Mouse (Mus musculus) CH12.LX (cell line): Measurements from ENCODE around the gene Arsk. TPM values are rescaled to one million over a fixed set of nuclear protein-coding genes. Genes with fewer than 3 reads are reported as not detected.
A peak's percentile ranks its signal among the peaks of the same experiment; 100 is the strongest.

Source experiments
- DNase-seq: peaks from one replicate; pipeline ENCODE4 v3.0.0-alpha.2; 2013; ENCODE audit errors: extremely low read depth
- H3K27ac ChIP-seq: 2 replicates; pipeline ENCODE4 v1.5.1; 2012; ENCODE audit warnings: low read depth, mild to moderate bottlenecking, control low read depth, moderate library complexity; ENCODE audit not compliant: insufficient read depth
- H3K27me3 ChIP-seq: replicated peaks from 2 replicates; pipeline ENCODE3; 2012; ENCODE audit warnings: inconsistent platforms
- H3K36me3 ChIP-seq, 2 experiments: replicated peaks in 1 of 2; 2 replicates each; pipeline versions ENCODE3 to v1.6.1; 2012; ENCODE audit warnings: inconsistent platforms in 1 of 2, low read length in 1 of 2, mild to moderate bottlenecking in 1 of 2, mixed read lengths in 1 of 2, moderate library complexity in 1 of 2; ENCODE audit not compliant: control insufficient read depth in 1 of 2, insufficient read depth in 1 of 2
- H3K4me1 ChIP-seq, 2 experiments: 2 replicates each; pipeline ENCODE4 v1.6.1; 2012; ENCODE audit warnings: inconsistent platforms in 1 of 2, moderate library complexity in 1 of 2; ENCODE audit not compliant: insufficient read depth in 2 of 2, control insufficient read depth in 1 of 2
- H3K4me2 ChIP-seq: 2 replicates; pipeline ENCODE4 v1.6.1; 2012; ENCODE audit warnings: low read depth, mild to moderate bottlenecking, control low read depth; ENCODE audit not compliant: poor library complexity, insufficient read depth, severe bottlenecking
- H3K4me3 ChIP-seq, 3 experiments: fragments of 150-350 bp in 1 of 3; sonication (generic) in 1 of 3; replicated peaks in 1 of 3; 2 replicates each; pipeline versions ENCODE3 to v1.5.1; 2011 to 2012; ENCODE audit warnings: low read depth in 2 of 3, low read length in 2 of 3, mild to moderate bottlenecking in 2 of 3, moderate library complexity in 2 of 3, control low read depth in 1 of 3, improper control_type of control experiment in 1 of 3, inconsistent platforms in 1 of 3, mixed read lengths in 1 of 3; ENCODE audit not compliant: poor library complexity in 1 of 3
- H3K79me2 ChIP-seq: replicated peaks from 2 replicates; pipeline ENCODE4 v1.6.1; 2012; ENCODE audit warnings: mild to moderate bottlenecking, moderate library complexity; ENCODE audit not compliant: control insufficient read depth, poor library complexity, insufficient read depth, severe bottlenecking; ENCODE audit errors: extremely low read depth
- H3K9ac ChIP-seq: 2 replicates; pipeline ENCODE4 v1.6.1; 2012; ENCODE audit warnings: low read depth, mild to moderate bottlenecking, control low read depth, moderate library complexity; ENCODE audit not compliant: insufficient read depth
- H3K9me3 ChIP-seq: replicated peaks from 2 replicates; pipeline ENCODE3; 2012; ENCODE audit warnings: low read length, inconsistent platforms, mixed read lengths
- CHD1 ChIP-seq: IDR thresholded peaks from 2 replicates; pipeline ENCODE4 v1.6.1; 2012; ENCODE audit warnings: low read depth, low read length, improper control_type of control experiment, inconsistent platforms
- E2F4 ChIP-seq: IDR thresholded peaks from 2 replicates; pipeline ENCODE4 v1.6.1; 2011; ENCODE audit warnings: low read depth, low read length, improper control_type of control experiment; ENCODE audit not compliant: insufficient replicate concordance
- ETS1 ChIP-seq: conservative IDR thresholded peaks from 2 replicates; pipeline ENCODE4 v1.6.1; 2012; ENCODE audit warnings: low read depth, mild to moderate bottlenecking, inconsistent platforms, low read length, improper control_type of control experiment, moderate library complexity
- GABPA ChIP-seq: IDR thresholded peaks from 2 replicates; pipeline ENCODE4 v1.6.1; 2012; ENCODE audit warnings: low read depth, low read length, improper control_type of control experiment, inconsistent platforms; ENCODE audit not compliant: insufficient replicate concordance
- IRF4 ChIP-seq: IDR thresholded peaks from 2 replicates; pipeline ENCODE4 v1.6.1; 2014; ENCODE audit warnings: low read depth, mild to moderate bottlenecking, inconsistent platforms, low read length, improper control_type of control experiment
- JUN ChIP-seq: IDR thresholded peaks from 2 replicates; pipeline ENCODE4 v1.6.1; 2011; ENCODE audit warnings: low read depth, mild to moderate bottlenecking, low read length, improper control_type of control experiment, moderate library complexity; ENCODE audit not compliant: insufficient read depth
- KAT2A ChIP-seq: IDR thresholded peaks from 2 replicates; pipeline ENCODE4 v1.6.1; 2012; ENCODE audit warnings: low read length, improper control_type of control experiment, inconsistent platforms; ENCODE audit not compliant: insufficient replicate concordance
- MAZ ChIP-seq: IDR thresholded peaks from 2 replicates; pipeline ENCODE4 v1.6.1; 2012; ENCODE audit warnings: low read depth, mild to moderate bottlenecking, inconsistent platforms, low read length, improper control_type of control experiment, moderate library complexity
- MEF2A ChIP-seq: IDR thresholded peaks from 2 replicates; pipeline ENCODE4 v1.6.1; 2014; ENCODE audit warnings: low read depth, mild to moderate bottlenecking, inconsistent platforms, low read length, improper control_type of control experiment, borderline replicate concordance
- MYC ChIP-seq: IDR thresholded peaks from 2 replicates; pipeline ENCODE4 v1.6.1; 2011; ENCODE audit warnings: low read depth, mild to moderate bottlenecking, improper control_type of control experiment, low read length
- PAX5 ChIP-seq: IDR thresholded peaks from 2 replicates; pipeline ENCODE4 v1.6.1; 2012; ENCODE audit warnings: low read length, inconsistent platforms, mixed read lengths
- POLR2AphosphoS2 ChIP-seq: IDR thresholded peaks from 2 replicates; pipeline ENCODE4 v1.6.1; 2011; ENCODE audit warnings: low read depth, low read length, improper control_type of control experiment
- SIN3A ChIP-seq: IDR thresholded peaks from 2 replicates; pipeline ENCODE4 v1.6.1; 2012; ENCODE audit warnings: low read length, improper control_type of control experiment, inconsistent platforms
- SMC3 ChIP-seq: IDR thresholded peaks from 2 replicates; pipeline ENCODE4 v1.6.1; 2011; ENCODE audit warnings: low read depth, low read length, improper control_type of control experiment
- ZC3H11A ChIP-seq: IDR thresholded peaks from 2 replicates; pipeline ENCODE4 v1.6.1; 2012; ENCODE audit warnings: low read depth, mild to moderate bottlenecking, inconsistent platforms, low read length, improper control_type of control experiment
- ZKSCAN1 ChIP-seq: IDR thresholded peaks from 2 replicates; pipeline ENCODE4 v1.6.1; 2012; ENCODE audit warnings: low read depth, inconsistent platforms, low read length, improper control_type of control experiment, borderline replicate concordance
- ZMIZ1 ChIP-seq: IDR thresholded peaks from 2 replicates; pipeline ENCODE4 v1.6.1; 2012; ENCODE audit warnings: low read depth, mild to moderate bottlenecking, inconsistent platforms, low read length, improper control_type of control experiment
- dilution Hi-C: fragments of 300-500 bp; cut with MboI; formaldehyde crosslinking; loops from 2 replicates; pipeline ENCODE4 v1.14.3; 2020; ENCODE audit warnings: low sequenced_read_pairs; ENCODE audit not compliant: extremely low pct_unique_long_range_greater_than_20kb, extremely low pct_ligation_motif_present
- in situ Hi-C: fragments of 300-500 bp; cut with MboI; formaldehyde crosslinking; loops from 3 replicates; pipeline ENCODE4 v1.14.3; 2019; ENCODE audit warnings: low sequenced_read_pairs, low pct_ligation_motif_present, low pct_unique_long_range_greater_than_20kb, mixed read lengths
- polyA plus RNA-seq: library from polyadenylated mRNA; unstranded; fragments of >175 nt; gene quantifications from 2 replicates; pipeline ENCODE4 v1.2.1, GENCODE M21; 2012; ENCODE audit warnings: low read depth; ENCODE audit not compliant: insufficient read length
- total RNA-seq, 2 experiments: library from RNA; depleted of rRNA; stranded (reverse); fragments of 300-350 nt in 1 of 2; fragments of >200 nt in 1 of 2; gene quantifications; 2 replicates each; pipeline ENCODE4 v1.2.3; 2012 to 2014

Gene Arsk
- total and polyA plus RNA-seq, 3 experiments = 4.0 to 7.6 (median 4.2) TPM

- TF ChIP-seq IRF4 = peak; percentile 7; the same call in 1 of the 2 replicates
- TF ChIP-seq, all 38 proteins: peak for 21
These were observed at the start of gene Arsk, which contains the start of gene Ttc37 (continued) for GRCm38 (mm10) chr13:76098493-76099303.

- TF ChIP-seq KAT2A = no peak
- TF ChIP-seq POLR2AphosphoS2 = no peak
- no peak for TF ChIP-seq ZKSCAN1
- no peak for TF ChIP-seq MAZ
- TF ChIP-seq SMC3 = no peak
- DNase-seq = no peak
- in situ Hi-C loops = no loop called here
- Histone ChIP-seq H3K27me3 (no peaks in the 10 kb centered on the region), H3K4me2 (no peak overlapping the region), H3K4me1 (peaks cover 0 to 11% of the 10 kb centered on the region in 2 experiments; a peak in 2 of 4 replicates), H3K9me3 (no peaks in the 10 kb centered on the region), H3K36me3 (peaks cover 22 to 73% of the 10 kb centered on the region in 2 experiments), H3K4me3 (no peak overlapping the region), H3K79me2 (no peaks in the 10 kb centered on the region), H3K9ac (no peak overlapping the region), H3K27ac (no peak overlapping the region)
- dilution Hi-C loops = no loop called here
These were observed 42.8 kb upstream of the Arsk start for GRCm38 (mm10) chr13:76141117-76141808.

- Histone ChIP-seq H3K9me3 (no peaks in the 10 kb centered on the region), H3K36me3 (peaks cover 18 to 76% of the 10 kb centered on the region in 2 experiments), H3K79me2 (no peaks in the 10 kb centered on the region), H3K27ac (no peak overlapping the region), H3K27me3 (no peaks in the 10 kb centered on the region), H3K4me1 (peaks cover 0 to 11% of the 10 kb centered on the region in 2 experiments; a peak in 2 of 4 replicates), H3K9ac (no peak overlapping the region), H3K4me3 (no peak overlapping the region), H3K4me2 (no peak overlapping the region)
- dilution Hi-C loops = no loop called here
- peak; percentile 6 for DNase-seq
- in situ Hi-C loops = no loop called here
- TF ChIP-seq PAX5 (no peak), E2F4 (no peak), SIN3A (no peak), ZC3H11A (no peak), ZMIZ1 (no peak), ZKSCAN1 (no peak), MEF2A (no peak), GABPA (no peak), ETS1 (no peak), JUN (no peak), CHD1 (no peak), MYC (no peak)
These were observed 40.4 kb upstream of the Arsk start for GRCm38 (mm10) chr13:76138862-76139261.
